Mouse (Mus musculus): ENCODE measurements around the gene Sez6l2. TPM values are rescaled to one million over a fixed set of nuclear protein-coding genes. Genes with fewer than 3 reads are reported as not detected.
A peak's percentile ranks its signal among the peaks of the same experiment; 100 is the strongest.

The Sez6l2 gene
- total RNA-seq, 2 experiments from 2014 or later: 23.3 to 30.4 TPM

DNA sequence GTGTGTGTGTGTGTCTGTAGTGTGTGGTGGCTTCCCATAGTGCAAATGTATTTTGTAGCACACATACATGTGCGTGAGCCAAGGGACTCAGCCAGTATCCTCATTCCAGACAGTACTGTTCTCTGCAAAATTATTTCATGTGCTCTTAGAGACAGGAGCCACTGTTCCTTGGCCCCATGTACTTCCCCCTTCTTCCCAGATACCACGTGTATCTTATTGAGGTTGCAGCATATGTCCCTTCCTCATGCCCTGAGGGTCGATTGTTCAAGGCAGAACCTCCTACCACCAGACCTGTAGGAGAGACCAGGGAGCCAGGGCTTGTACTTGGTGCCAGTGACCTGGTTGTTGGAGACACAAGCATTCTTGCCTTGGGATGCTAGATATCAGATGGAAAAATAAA is 4.8 kb downstream of the Sez6l2 start:
- intact Hi-C loops (cut with DNase I): no loop called here
- DNase-seq: no peak

DNA sequence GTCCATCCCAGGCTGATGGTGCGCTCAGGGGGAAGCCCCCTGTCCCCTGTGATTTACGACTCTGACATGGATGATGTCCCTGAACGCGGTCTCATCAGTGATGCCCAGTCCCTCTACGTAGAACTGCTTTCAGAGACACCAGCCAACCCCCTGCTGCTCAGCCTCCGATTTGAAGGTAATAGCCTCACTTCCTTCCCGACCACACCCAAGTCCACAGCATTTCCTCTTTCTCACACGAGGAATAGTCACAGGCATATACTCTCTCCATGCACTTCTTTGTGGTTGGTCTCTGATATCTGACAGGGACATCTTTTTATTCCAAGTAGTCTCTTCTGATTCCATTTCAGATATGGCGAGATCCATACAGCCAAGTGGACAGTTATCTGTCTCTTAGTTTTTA is 9.4 kb downstream of the Sez6l2 start:
- intact Hi-C loops (cut with DNase I): no loop called here
- DNase-seq: no peak

DNA sequence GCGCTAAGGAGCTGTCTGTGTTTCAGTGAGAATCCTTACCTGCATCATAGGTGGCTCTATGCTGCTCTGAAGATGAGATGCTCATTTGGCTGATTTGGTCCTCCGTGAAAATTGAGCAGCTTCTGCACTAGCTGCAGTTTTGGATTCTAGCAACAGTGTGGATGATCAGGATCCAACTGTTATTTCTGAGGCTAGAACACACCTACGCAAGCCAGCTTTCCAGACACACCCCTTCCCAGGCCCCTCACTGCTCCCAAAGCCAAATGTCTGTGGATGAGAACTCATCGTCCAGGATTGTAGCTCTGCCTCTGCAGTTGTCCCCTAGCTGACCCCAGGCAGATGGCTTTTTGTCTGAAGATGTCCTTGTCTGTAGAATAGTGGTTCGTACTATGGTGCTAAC is 10.7 kb downstream of the Sez6l2 start:
- intact Hi-C loops (cut with DNase I): no loop called here
- no peak for DNase-seq

DNA sequence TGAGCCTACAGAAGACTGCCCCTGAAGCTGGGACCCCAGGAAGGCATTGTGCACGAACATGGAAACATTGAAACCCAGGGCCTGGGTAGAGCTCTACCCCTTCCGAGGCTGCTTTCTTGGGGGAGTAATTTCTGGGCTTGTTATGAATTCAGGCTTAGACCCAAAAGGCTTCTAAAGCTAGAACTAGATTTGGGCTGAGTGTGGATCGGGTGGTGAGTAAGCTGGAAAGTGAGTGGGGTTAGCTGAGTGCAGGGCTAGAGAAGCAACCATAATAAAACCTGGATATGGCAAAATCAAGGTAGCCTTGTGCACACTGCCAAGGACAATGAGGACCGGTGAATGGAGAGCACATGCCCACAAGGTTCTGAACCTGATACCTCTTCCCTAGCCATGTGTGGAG is 11.6 kb downstream of the Sez6l2 start:
- no peak for DNase-seq
- intact Hi-C loops (cut with DNase I): loop anchor here (2.0 kb wide), 1 partner anchor 129 kb away; no protein-coding TSS in a partner anchor

GRCm38 (mm10) chr7:126963548-126964286 is 13.4 kb downstream of the Sez6l2 start:
- peak; percentile 53 for DNase-seq
- intact Hi-C loops (cut with DNase I): loop anchor here (1.0 to 2.0 kb wide), 2 partner anchors 131 to 141 kb away; no protein-coding TSS in a partner anchor

DNA sequence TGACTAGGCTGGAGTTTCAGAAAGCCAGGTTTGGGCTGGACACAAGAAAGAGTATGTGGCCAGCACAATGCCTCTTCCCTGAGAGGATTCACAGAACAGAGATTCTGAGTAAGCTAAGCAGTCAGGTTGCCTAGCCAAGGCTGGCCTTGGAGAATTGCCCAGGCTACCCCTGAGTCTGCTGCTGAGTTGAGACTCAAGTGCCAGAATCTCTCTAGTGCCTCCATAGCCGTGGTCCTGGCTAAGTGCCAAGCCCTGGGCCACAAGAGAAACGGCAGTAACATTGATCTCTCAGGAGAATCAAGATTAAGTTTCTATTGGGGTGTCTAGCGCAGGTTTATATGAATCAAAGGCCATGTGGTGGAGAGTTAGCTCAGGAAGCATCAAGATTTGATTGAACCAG is 15.2 kb downstream of the Sez6l2 start:
- no peak for DNase-seq
- intact Hi-C loops (cut with DNase I): no loop called here

- DNase-seq: no peak
- intact Hi-C loops (cut with DNase I): no loop called here
These were observed 17.0 kb downstream of the Sez6l2 start for GRCm38 (mm10) chr7:126967361-126967760.

DNA sequence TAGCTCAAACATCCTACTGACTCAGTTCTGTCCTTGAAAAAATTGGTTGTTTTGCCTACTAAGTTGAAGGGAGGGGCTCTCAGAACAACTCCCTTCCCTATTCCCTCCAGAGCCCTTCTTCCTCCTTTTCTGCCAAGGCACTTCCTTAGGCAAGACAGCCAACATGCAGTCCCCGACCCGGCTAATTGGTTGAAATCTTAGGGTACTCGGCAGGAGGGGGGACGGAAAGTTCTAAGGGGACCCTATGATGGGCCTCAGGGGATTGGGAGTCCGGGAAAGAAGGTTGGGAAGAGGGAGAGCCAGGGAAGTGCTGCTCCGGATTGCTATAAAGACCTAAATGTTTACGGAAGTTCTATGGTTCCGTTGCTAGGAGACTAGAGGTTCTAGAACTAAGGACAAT is 25.1 kb downstream of the Sez6l2 start:
- intact Hi-C loops (cut with DNase I): loop anchor here (2.0 kb wide), 2 partner anchors 25 to 41 kb away; partner anchors contain the start of genes Pagr1a, Pagr1b and Sez6l2
- DNase-seq: no peak

DNA sequence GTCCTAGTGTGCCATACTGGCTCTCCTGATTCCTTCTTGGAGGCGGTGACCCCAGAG is 25.4 kb downstream of the Sez6l2 start, which contains the start of gene Cdipt:
TSS of gene Cdipt (plus strand) at position 22 of the 57 bp plus-strand sequence.
- no peak for DNase-seq
- intact Hi-C loops (cut with DNase I): loop anchor here (2.0 kb wide), 2 partner anchors 25 to 41 kb away; partner anchors contain the start of genes Pagr1a, Pagr1b and Sez6l2

GRCm38 (mm10) chr7:126975950-126976866 is 25.8 kb downstream of the Sez6l2 start, which contains the start of gene Cdiptos:
Gene Cdiptos (minus strand): TSS chr7:126976098.
- DNase-seq: peak; percentile 97 to 99
- intact Hi-C loops (cut with DNase I): loop anchor here (2.0 kb wide), 2 partner anchors 25 to 41 kb away; partner anchors contain the start of genes Pagr1a, Pagr1b and Sez6l2

GRCm38 (mm10) chr7:126976878-126977459 is 26.6 kb downstream of the Sez6l2 start:
- peak in 1 of 2 experiments; percentile 13 for DNase-seq

DNA sequence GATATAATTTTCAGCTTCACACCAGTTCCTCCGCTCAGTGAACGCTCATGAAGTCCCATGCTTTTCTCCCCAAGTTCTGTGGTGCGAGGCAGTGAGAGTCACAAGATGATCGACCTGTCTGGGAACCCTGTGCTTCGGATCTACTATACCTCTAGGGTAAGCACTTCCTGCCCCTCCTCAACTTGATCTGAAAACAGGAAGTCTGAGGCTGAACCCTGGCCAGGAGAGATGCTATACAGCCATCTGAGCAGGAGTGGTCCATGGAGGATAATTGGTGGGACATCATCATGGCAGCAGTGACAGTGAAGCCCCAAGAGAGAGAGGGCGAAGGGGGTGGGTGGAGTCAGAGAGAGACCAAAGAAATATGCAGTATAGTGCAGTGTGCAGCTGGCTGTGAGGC is 28.5 kb downstream of the Sez6l2 start:
- no peak for DNase-seq
- intact Hi-C loops (cut with DNase I): no loop called here

More at GRCm38 (mm10) chr7:126976878-126977459, 26.6 kb downstream of the Sez6l2 start:
- intact Hi-C loops (cut with DNase I): no loop called here

DNA sequence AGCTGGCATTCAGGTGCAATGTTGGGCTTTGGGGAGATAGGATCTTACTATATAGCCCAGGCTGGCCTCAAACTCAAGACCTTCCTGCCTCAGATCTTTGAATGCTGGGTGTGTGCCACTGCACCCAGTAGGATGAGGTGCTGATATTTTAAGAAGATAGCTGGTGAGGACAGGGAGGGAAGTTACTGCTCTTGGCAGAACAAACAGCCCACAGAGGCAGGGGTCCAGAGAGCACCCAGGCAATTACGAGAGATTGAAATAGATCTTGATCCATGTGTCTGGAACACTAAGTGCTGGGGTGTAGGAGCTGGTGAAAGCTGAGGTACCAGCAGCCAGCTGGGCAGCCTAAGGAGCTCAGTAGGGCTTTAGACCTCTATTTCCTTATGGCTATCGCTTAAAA is 31.2 kb downstream of the Sez6l2 start:
- intact Hi-C loops (cut with DNase I): no loop called here
- DNase-seq: no peak

DNA sequence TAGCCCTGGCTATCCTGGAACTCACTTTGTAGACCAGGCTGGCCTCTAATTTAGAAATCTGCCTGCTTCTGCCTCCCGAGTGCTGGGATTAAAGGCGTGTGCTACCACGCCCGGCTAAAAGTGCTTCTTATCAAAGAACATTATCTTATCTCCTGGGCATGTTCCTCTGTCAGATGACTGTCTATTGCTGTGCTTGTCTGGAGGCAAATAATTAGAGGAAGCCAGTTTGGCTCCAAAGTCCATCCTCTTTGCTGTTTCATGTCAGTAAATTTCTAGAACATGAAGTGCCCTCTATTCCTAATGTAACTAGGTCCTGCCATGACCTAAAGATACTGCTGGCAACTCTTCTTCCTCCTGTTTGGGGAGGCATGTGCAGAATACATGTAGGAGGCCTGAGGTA is 31.7 kb downstream of the Sez6l2 start:
- no peak for DNase-seq
- intact Hi-C loops (cut with DNase I): no loop called here

GRCm38 (mm10) chr7:126983113-126983512 is 32.8 kb downstream of the Sez6l2 start:
- DNase-seq: no peak
- intact Hi-C loops (cut with DNase I): no loop called here

- intact Hi-C loops (cut with DNase I): no loop called here
- DNase-seq: no peak
These were observed 34.5 kb downstream of the Sez6l2 start for GRCm38 (mm10) chr7:126984667-126985444.

GRCm38 (mm10) chr7:126986319-126986718 is 36.0 kb downstream of the Sez6l2 start:
- intact Hi-C loops (cut with DNase I): loop anchor here (2.0 kb wide), 1 partner anchor 118 kb away; no protein-coding TSS in a partner anchor
- DNase-seq: peak; percentile 62 to 68

GRCm38 (mm10) chr7:126988816-126989215 is 38.5 kb downstream of the Sez6l2 start:
- DNase-seq: no peak
- intact Hi-C loops (cut with DNase I): no loop called here

GRCm38 (mm10) chr7:126996449-126996848 is 46.1 kb downstream of the Sez6l2 start:
- intact Hi-C loops (cut with DNase I): no loop called here
- no peak for DNase-seq

DNA sequence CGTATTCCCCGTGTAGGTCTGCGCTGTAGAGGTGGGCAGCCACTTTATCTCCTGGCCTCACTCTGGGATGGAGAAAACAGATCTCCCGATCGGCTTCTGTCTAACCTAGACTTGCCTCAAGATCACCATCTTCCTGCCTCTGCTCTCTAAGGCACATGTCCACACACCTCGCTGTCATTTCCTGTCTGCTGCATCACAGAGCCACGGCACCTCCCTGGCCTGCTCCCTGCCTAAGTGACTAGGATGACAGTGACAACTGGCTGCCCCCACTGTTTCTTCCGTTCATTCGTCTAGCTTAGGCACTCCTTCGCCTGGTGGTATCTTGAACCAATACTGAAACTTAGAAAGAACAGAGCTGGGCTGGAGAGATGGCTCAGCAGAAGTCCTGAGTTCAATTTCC is 49.2 kb downstream of the Sez6l2 start:
- intact Hi-C loops (cut with DNase I): no loop called here
- no peak for DNase-seq

GRCm38 (mm10) chr7:127003620-127004019 is 53.3 kb downstream of the Sez6l2 start:
- intact Hi-C loops (cut with DNase I): no loop called here
- no peak for DNase-seq

All from heart, postnatal 10 days (tissue).